Mouse (Mus musculus): ENCODE measurements at regions not wholly inside any gene's neighbourhood (a gene's known extent, or its start where the extent isn't known, plus 50 kb on each side); places are given as distances from the start of the nearest gene placed in this dataset.

DNA sequence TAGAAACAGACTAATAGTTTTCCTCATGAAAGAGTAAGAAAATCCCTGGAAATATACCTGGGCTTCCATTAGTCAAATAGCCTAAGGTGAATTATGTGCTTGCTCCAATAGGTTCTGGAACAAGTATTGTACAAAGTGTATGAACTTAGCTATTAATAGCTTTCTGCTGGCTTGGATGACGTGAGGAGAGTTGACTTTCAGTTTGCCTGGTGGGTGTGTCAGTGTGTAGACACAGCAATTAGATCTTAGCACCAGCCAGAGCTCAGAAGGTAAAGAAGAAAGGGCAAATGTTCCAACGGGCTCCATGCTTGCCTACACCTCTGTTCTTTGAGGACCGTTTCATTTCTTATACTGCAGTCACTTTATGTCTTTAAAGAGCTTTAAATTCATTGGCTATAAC, 654.8 kb upstream of the Mef2c start:
- TF ChIP-seq CTCF (IDR thresholded peaks at IDR 0.05; ENCODE audit: insufficient read depth, low read depth, low read length), result no peak
- 50% methylated on average over 3 of the region's 3 CpGs for WGBS

DNA sequence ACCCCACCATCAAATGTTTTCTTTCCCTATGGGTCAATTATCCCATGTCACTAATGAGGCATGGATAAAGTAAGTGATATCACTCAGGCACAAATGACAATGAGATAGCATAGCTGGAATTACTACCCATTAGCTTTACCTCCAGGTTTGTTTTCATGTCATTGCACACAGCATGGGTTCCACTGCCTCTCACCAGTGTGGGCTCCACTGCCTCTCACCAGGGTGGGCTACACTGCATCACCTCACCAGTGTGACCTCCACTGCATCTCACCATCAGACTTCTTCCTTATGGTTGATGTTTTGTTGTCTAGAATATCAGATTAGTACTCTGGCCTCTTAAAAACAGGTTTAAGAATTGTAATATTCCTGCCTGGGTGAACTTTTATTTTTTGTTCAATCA, 634.0 kb upstream of the Mef2c start:
- Histone ChIP-seq H3K4me1 (ENCODE audit: control insufficient read depth, insufficient read depth, low read length) (no peaks in the 10 kb centered on the region), H3K4me3 (ENCODE audit: insufficient read depth, low read depth, low read length) (no peak overlapping the region), H3K27ac (ENCODE audit: insufficient read depth, low read depth, low read length) (no peak overlapping the region)
- no peak for TF ChIP-seq CTCF (IDR thresholded peaks at IDR 0.05; ENCODE audit: insufficient read depth, low read depth, low read length)
- TF ChIP-seq POLR2A (IDR thresholded peaks at IDR 0.05; ENCODE audit: insufficient read depth, low read depth, low read length), result no peak

More for the DNA sequence above, 654.8 kb upstream of the Mef2c start:
- Histone ChIP-seq H3K4me1 (ENCODE audit: control insufficient read depth, insufficient read depth, low read length) (no peaks in the 10 kb centered on the region), H3K4me3 (ENCODE audit: insufficient read depth, low read depth, low read length) (no peak overlapping the region), H3K27ac (ENCODE audit: insufficient read depth, low read depth, low read length) (no peak overlapping the region)

DNA sequence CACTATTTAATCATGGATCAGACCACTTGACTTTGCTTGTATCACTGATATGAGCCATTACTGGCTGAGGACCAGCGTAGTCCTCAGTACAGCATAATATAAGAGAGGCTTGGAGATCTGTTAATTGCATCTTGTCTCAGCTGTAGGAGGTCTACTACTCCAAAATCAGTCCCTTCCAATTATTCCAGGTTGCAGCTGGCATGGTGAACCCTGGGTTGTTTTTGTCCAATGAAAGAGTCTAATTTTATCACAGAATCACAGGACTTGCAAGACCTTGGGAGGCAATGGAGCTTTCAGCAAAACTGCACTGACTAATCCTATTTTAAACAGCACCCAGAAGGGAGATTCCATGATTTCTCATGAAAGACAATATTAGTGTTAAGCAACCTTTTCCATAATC, 629.7 kb upstream of the Mef2c start:
- Histone ChIP-seq H3K4me3 (ENCODE audit: insufficient read depth, low read depth, low read length) (no peak overlapping the region), H3K27ac (ENCODE audit: insufficient read depth, low read depth, low read length) (no peak overlapping the region), H3K4me1 (ENCODE audit: control insufficient read depth, insufficient read depth, low read length) (no peaks in the 10 kb centered on the region)
- WGBS, result 37% methylated on average over 1 of the region's 1 CpGs
- TF ChIP-seq POLR2A (IDR thresholded peaks at IDR 0.05; ENCODE audit: insufficient read depth, low read depth, low read length) (no peak), CTCF (IDR thresholded peaks at IDR 0.05; ENCODE audit: insufficient read depth, low read depth, low read length) (no peak)

DNA sequence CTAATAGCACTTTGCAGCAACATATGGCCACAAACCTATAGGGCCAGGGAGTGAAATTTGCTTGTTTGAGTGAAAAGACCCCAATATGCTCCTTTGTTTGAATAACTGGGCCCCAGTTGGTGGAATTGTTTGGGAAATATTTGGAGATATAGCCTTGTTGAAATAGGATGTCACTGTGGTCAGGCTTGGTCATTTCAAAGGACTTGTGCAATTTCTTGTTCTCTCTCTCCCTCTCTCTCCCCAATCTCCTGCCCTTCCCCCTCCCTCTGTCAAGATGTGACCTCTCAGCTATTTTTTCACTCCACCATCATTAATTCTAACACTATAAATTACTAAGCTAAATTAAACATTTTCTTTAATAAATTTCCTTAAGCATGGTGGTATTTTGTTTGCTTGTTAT, 620.5 kb upstream of the Mef2c start:
- TF ChIP-seq CTCF (IDR thresholded peaks at IDR 0.05; ENCODE audit: insufficient read depth, low read depth, low read length) (no peak), POLR2A (IDR thresholded peaks at IDR 0.05; ENCODE audit: insufficient read depth, low read depth, low read length) (no peak)

DNA sequence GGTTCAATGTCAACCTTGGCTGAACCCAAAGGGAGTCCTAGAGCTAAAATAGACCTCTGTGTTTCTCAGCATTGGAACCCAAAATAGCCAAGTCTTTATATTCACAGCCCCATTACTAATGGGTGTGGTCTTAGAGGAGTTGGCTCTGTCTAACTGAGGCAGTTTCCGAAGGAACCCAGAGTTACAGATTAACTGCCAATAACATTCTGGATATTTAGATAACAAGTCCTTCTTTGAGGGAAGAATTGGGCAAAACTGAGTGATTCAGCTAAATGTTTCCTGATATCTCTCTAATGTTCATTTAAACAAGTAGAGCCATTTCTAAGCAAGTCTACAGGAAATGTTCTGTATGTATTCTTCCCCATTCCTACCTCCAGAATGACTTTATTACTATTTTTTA, 615.1 kb upstream of the Mef2c start:
- no peak overlapping the region for H3K4me3 ChIP-seq (ENCODE audit: insufficient read depth, low read depth, low read length)
- WGBS, result 88% methylated on average over 1 of the region's 1 CpGs
- H3K27ac ChIP-seq (ENCODE audit: insufficient read depth, low read depth, low read length), result no peak overlapping the region
- TF ChIP-seq POLR2A (IDR thresholded peaks at IDR 0.05; ENCODE audit: insufficient read depth, low read depth, low read length) (no peak), CTCF (IDR thresholded peaks at IDR 0.05; ENCODE audit: insufficient read depth, low read depth, low read length) (no peak)
- 0 out of 2 replicates have a peak, but pooled peaks cover 2% of the 10 kb centered on the region for H3K4me1 ChIP-seq (ENCODE audit: control insufficient read depth, insufficient read depth, low read length)

More for the DNA sequence above, 620.5 kb upstream of the Mef2c start:
- H3K4me3 ChIP-seq (ENCODE audit: insufficient read depth, low read depth, low read length), result no peak overlapping the region
- H3K4me1 ChIP-seq (ENCODE audit: control insufficient read depth, insufficient read depth, low read length), result no peaks in the 10 kb centered on the region
- H3K27ac ChIP-seq (ENCODE audit: insufficient read depth, low read depth, low read length), result no peak overlapping the region

- 51% methylated on average over 2 of the region's 2 CpGs for WGBS
- TF ChIP-seq CTCF (IDR thresholded peaks at IDR 0.05; ENCODE audit: insufficient read depth, low read depth, low read length), result no peak
- Histone ChIP-seq H3K4me1 (ENCODE audit: control insufficient read depth, insufficient read depth, low read length) (0 out of 2 replicates have a peak, but pooled peaks cover 2% of the 10 kb centered on the region), H3K27ac (ENCODE audit: insufficient read depth, low read depth, low read length) (no peak overlapping the region), H3K4me3 (ENCODE audit: insufficient read depth, low read depth, low read length) (no peak overlapping the region)
Measured at GRCm38 (mm10) chr13:82892731-82893130, 611.1 kb upstream of the Mef2c start.

- H3K27ac ChIP-seq (ENCODE audit: insufficient read depth, low read depth, low read length), result no peak overlapping the region
- H3K4me3 ChIP-seq (ENCODE audit: insufficient read depth, low read depth, low read length), result no peak overlapping the region
- TF ChIP-seq POLR2A (IDR thresholded peaks at IDR 0.05; ENCODE audit: insufficient read depth, low read depth, low read length) (no peak), CTCF (IDR thresholded peaks at IDR 0.05; ENCODE audit: insufficient read depth, low read depth, low read length) (no peak)
- 65% methylated on average over 4 of the region's 4 CpGs for whole genome bisulfite sequencing
- no peaks in the 10 kb centered on the region for H3K4me1 ChIP-seq (ENCODE audit: control insufficient read depth, insufficient read depth, low read length)
Measured at GRCm38 (mm10) chr13:82899686-82900085, 604.1 kb upstream of the Mef2c start.

DNA sequence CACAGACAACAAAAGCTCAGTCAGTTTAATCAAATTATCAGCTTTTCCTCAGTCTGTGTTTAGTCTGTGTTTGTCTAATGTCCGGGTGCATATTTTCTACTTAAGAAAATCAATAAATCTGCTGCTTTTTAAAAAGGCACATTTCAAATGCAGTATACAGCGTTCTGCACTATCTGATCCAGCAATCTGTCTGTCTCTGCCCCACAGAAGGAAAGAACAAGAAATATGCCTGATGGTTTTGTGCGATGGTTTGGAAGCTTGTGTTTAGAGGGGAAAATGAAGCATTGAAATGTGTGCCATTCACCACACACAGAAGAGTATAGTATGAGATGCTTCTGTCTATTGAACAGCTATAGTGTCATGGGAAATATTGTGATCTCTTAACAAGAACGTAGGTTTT, 601.7 kb upstream of the Mef2c start:
- 54% methylated on average over 4 of the region's 4 CpGs for WGBS
- Histone ChIP-seq H3K4me3 (ENCODE audit: insufficient read depth, low read depth, low read length) (no peak overlapping the region), H3K27ac (ENCODE audit: insufficient read depth, low read depth, low read length) (no peak overlapping the region), H3K4me1 (ENCODE audit: control insufficient read depth, insufficient read depth, low read length) (no peaks in the 10 kb centered on the region)
- no peak for TF ChIP-seq CTCF (IDR thresholded peaks at IDR 0.05; ENCODE audit: insufficient read depth, low read depth, low read length)
- no peak for TF ChIP-seq POLR2A (IDR thresholded peaks at IDR 0.05; ENCODE audit: insufficient read depth, low read depth, low read length)

GRCm38 (mm10) chr13:82903637-82904036, 600.2 kb upstream of the Mef2c start:
- TF ChIP-seq CTCF (IDR thresholded peaks at IDR 0.05; ENCODE audit: insufficient read depth, low read depth, low read length), result no peak
- Histone ChIP-seq H3K4me1 (ENCODE audit: control insufficient read depth, insufficient read depth, low read length) (no peaks in the 10 kb centered on the region), H3K27ac (ENCODE audit: insufficient read depth, low read depth, low read length) (no peak overlapping the region), H3K4me3 (ENCODE audit: insufficient read depth, low read depth, low read length) (no peak overlapping the region)

DNA sequence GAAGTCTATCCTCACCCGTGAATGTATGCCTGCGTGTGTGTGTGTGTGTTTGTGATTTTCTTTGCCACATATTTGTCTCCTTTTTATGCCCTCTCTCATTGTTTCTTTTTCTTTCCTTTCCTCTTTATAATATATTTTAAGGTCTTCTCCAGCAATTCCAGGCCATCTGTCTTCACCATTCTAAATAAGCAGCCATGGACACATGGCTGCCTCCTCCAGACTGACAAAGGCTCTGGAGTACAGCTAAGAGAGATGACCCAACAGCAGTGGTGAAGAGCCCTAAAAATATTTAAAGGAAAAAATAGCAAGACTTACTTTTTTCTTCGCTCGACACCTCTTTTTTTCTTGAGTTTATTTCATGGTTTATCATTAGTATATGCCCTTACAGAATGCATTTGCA, 596.1 kb upstream of the Mef2c start:
- no peak overlapping the region for H3K4me3 ChIP-seq (ENCODE audit: insufficient read depth, low read depth, low read length)
- WGBS, result 93% methylated on average over 4 of the region's 4 CpGs
- no peak for TF ChIP-seq CTCF (IDR thresholded peaks at IDR 0.05; ENCODE audit: insufficient read depth, low read depth, low read length)
- no peak for TF ChIP-seq POLR2A (IDR thresholded peaks at IDR 0.05; ENCODE audit: insufficient read depth, low read depth, low read length)
- H3K27ac ChIP-seq (ENCODE audit: insufficient read depth, low read depth, low read length), result no peak overlapping the region
- no peaks in the 10 kb centered on the region for H3K4me1 ChIP-seq (ENCODE audit: control insufficient read depth, insufficient read depth, low read length)

All from olfactory bulb, adult 2 months (tissue).